Mouse (Mus musculus) lung, adult 2 months (tissue): ENCODE measurements around the gene Tbc1d21. TPM values are rescaled to one million over a fixed set of nuclear protein-coding genes. Genes with fewer than 3 reads are reported as not detected.

Experiments
- DNase-seq: peaks from one replicate; pipeline ENCODE4 v3.0.0; 2022
- H3K4me1 ChIP-seq: fragments of 200-500 bp; 2 replicates; pipeline ENCODE4 v1.6.1; 2011; ENCODE audit warnings: low read length; ENCODE audit not compliant: control insufficient read depth, insufficient read depth
- H3K4me3 ChIP-seq: fragments of 200-500 bp; replicated peaks from 2 replicates; pipeline ENCODE3; 2011; ENCODE audit warnings: low read depth, mild to moderate bottlenecking, control low read depth, low read length; ENCODE audit errors: extremely low read depth
- CTCF ChIP-seq: fragments of 200-500 bp; IDR thresholded peaks from 2 replicates; pipeline ENCODE4 v1.5.1; 2011; ENCODE audit warnings: mild to moderate bottlenecking, low read length, control low read depth; ENCODE audit not compliant: insufficient read depth
- POLR2A ChIP-seq: fragments of 200-500 bp; IDR thresholded peaks from 2 replicates; pipeline ENCODE4 v1.6.1; 2011; ENCODE audit warnings: low read depth, mild to moderate bottlenecking, control low read depth, low read length, borderline replicate concordance; ENCODE audit errors: extremely low read depth
- WGBS: fragments of 180-500 bp; shearing (Covaris S2); methylation state at CpG from one replicate; pipeline ENCODE4 v1.1.7; 2018; 5-methylcytosine and 5-hydroxymethylcytosine counted together
- polyA plus RNA-seq: library from polyadenylated mRNA; depleted of rRNA; stranded (reverse); fragments of >200 nt; gene quantifications from 2 replicates; pipeline ENCODE4 v1.2.3, GENCODE M21; 2012; rRNA removed

Tbc1d21 gene
- polyA plus RNA-seq, 1 experiment = not detected

GRCm38 (mm10) chr9:58318317-58318716 is 51.9 kb downstream of the Tbc1d21 start:
- Histone ChIP-seq H3K4me1 (no peaks in the 10 kb centered on the region), H3K4me3 (no peak overlapping the region)
- no peak for DNase-seq
- WGBS = 75% methylated on average over 3 of the region's 3 CpGs
- TF ChIP-seq CTCF (no peak), POLR2A (no peak)

- Histone ChIP-seq H3K4me3 (no peak overlapping the region), H3K4me1 (no peaks in the 10 kb centered on the region)
- no peak for TF ChIP-seq POLR2A
- TF ChIP-seq CTCF = no peak
- 37% methylated on average over 3 of the region's 3 CpGs for WGBS
- DNase-seq = no peak
These were observed 52.9 kb downstream of the Tbc1d21 start for GRCm38 (mm10) chr9:58317381-58317780.

- TF ChIP-seq CTCF (no peak), POLR2A (no peak)
- WGBS = 59% methylated on average over 7 of the region's 7 CpGs
- H3K4me1 ChIP-seq = no peaks in the 10 kb centered on the region
- no peak overlapping the region for H3K4me3 ChIP-seq
- no peak for DNase-seq
These were observed 53.5 kb downstream of the Tbc1d21 start for GRCm38 (mm10) chr9:58316784-58317183.

- DNase-seq = no peak
- WGBS = 86% methylated on average over 2 of the region's 2 CpGs
- no peak overlapping the region for H3K4me3 ChIP-seq
- TF ChIP-seq POLR2A (no peak), CTCF (no peak)
- H3K4me1 ChIP-seq = no peaks in the 10 kb centered on the region
These were observed 54.4 kb downstream of the Tbc1d21 start for GRCm38 (mm10) chr9:58315850-58316249.

- DNase-seq = no peak
- 42% methylated on average over 5 of the region's 5 CpGs for WGBS
These were observed 55.4 kb downstream of the Tbc1d21 start for GRCm38 (mm10) chr9:58314682-58315360.

GRCm38 (mm10) chr9:58312944-58313359 is 57.3 kb downstream of the Tbc1d21 start, which contains the start of gene Loxl1:
Loxl1 (minus strand) TSS chr9:58313186.
- TF ChIP-seq POLR2A (peak; percentile 41; the same call in 1 of the 2 replicates), CTCF (no peak)
- no peaks in the 10 kb centered on the region for H3K4me1 ChIP-seq
- peak within 1 kb of the TSS; percentile 54 for H3K4me3 ChIP-seq
- peak; percentile 37 for DNase-seq
- WGBS = 4% methylated on average over 21 of the region's 21 CpGs

More at GRCm38 (mm10) chr9:58314682-58315360, 55.4 kb downstream of the Tbc1d21 start:
- TF ChIP-seq CTCF (no peak), POLR2A (no peak)
- H3K4me3 ChIP-seq = no peak overlapping the region
- no peaks in the 10 kb centered on the region for H3K4me1 ChIP-seq

- DNase-seq = no peak
- Histone ChIP-seq H3K4me1 (no peaks in the 10 kb centered on the region), H3K4me3 (peak overlapping the region; percentile 54)
- WGBS = 2% methylated on average over 70 of the region's 72 CpGs
- TF ChIP-seq POLR2A = no peak
- no peak for TF ChIP-seq CTCF
These were observed 57.9 kb downstream of the Tbc1d21 start for GRCm38 (mm10) chr9:58312196-58312943.

GRCm38 (mm10) chr9:58311191-58311910 is 58.9 kb downstream of the Tbc1d21 start:
- TF ChIP-seq POLR2A = no peak
- no peak for TF ChIP-seq CTCF
- Histone ChIP-seq H3K4me1 (no peaks in the 10 kb centered on the region), H3K4me3 (peak overlapping the region; percentile 25)
- 65% methylated on average over 33 of the region's 33 CpGs for WGBS
- no peak for DNase-seq

- 62% methylated on average over 14 of the region's 14 CpGs for WGBS
- DNase-seq = peak; percentile 20
- TF ChIP-seq CTCF (no peak), POLR2A (no peak)
- peak overlapping the region; percentile 26 for H3K4me3 ChIP-seq
- no peaks in the 10 kb centered on the region for H3K4me1 ChIP-seq
These were observed 60.1 kb downstream of the Tbc1d21 start for GRCm38 (mm10) chr9:58310043-58310660.

Other genes with a start within 250 kb of the Tbc1d21 start
- 62.6 and 74.0 TPM in 2 replicates for gene Islr, start 166.1 kb downstream of the Tbc1d21 start, polyA plus RNA-seq
- gene Islr2, start 166.1 kb downstream of the Tbc1d21 start, polyA plus RNA-seq = 0.11 and 0.90 TPM in 2 replicates
- 24.0 and 29.6 TPM in 2 replicates for gene Pml, start 120.7 kb downstream of the Tbc1d21 start, polyA plus RNA-seq
- gene Stoml1, start 117.3 kb downstream of the Tbc1d21 start, polyA plus RNA-seq = 38.8 and 52.2 TPM in 2 replicates
- 231 and 235 TPM in 2 replicates for gene Loxl1, start 57.3 kb downstream of the Tbc1d21 start, polyA plus RNA-seq
- gene Insyn1, start 118.1 kb upstream of the Tbc1d21 start, polyA plus RNA-seq = 10.3 and 11.4 TPM in 2 replicates
- 6.8 and 8.8 TPM in 2 replicates for gene Cd276, start 185.0 kb upstream of the Tbc1d21 start, polyA plus RNA-seq
- gene Nptn, start 211.8 kb upstream of the Tbc1d21 start, polyA plus RNA-seq = 465 and 530 TPM in 2 replicates